Mouse (Mus musculus): Measurements from ENCODE around the gene Fscn2. TPM values are rescaled to one million over a fixed set of nuclear protein-coding genes. Genes with fewer than 3 reads are reported as not detected.
"Not testable (repeated sequence)": the region's sequence is repeated elsewhere in the genome, so short reads cannot be mapped to it uniquely, and the experiment has no call there.

Fscn2 gene
- polyA plus RNA-seq, 1 experiment from 2014 or later = 0.20 TPM

GRCm38 (mm10) chr11:120341661-120342060, 19.7 kb upstream of the Fscn2 start:
- ATAC-seq (replicated peaks; ENCODE audit: insufficient number of reproducible peaks, low FRiP score, low TSS enrichment, low read depth) (no peak), DNase-seq (ENCODE audit: low spot score) (no peak)
- no peak overlapping the region for H3K4me3 ChIP-seq (ENCODE audit: low read depth, low read length)
- no peak overlapping the region for H3K4me2 ChIP-seq (ENCODE audit: low read depth, low read length)
- 87% methylated on average over 4 of the region's 4 CpGs for WGBS
- no peak overlapping the region for H3K9ac ChIP-seq (replicated peaks; ENCODE audit: low read length)
- H3K27ac ChIP-seq (replicated peaks; ENCODE audit: low read depth, low read length) = no peak overlapping the region
- H3K4me1 ChIP-seq (ENCODE audit: control insufficient read depth, insufficient read depth, low read length) = no peaks in the 10 kb centered on the region
- H3K36me3 ChIP-seq (replicated peaks; ENCODE audit: control insufficient read depth, insufficient read depth, low read depth, low read length) = no peaks in the 10 kb centered on the region
- H3K9me3 ChIP-seq (replicated peaks; ENCODE audit: control insufficient read depth, low read length) = no peaks in the 10 kb centered on the region
- no peaks in the 10 kb centered on the region for H3K27me3 ChIP-seq (ENCODE audit: control insufficient read depth, insufficient read depth, low read length)

DNA sequence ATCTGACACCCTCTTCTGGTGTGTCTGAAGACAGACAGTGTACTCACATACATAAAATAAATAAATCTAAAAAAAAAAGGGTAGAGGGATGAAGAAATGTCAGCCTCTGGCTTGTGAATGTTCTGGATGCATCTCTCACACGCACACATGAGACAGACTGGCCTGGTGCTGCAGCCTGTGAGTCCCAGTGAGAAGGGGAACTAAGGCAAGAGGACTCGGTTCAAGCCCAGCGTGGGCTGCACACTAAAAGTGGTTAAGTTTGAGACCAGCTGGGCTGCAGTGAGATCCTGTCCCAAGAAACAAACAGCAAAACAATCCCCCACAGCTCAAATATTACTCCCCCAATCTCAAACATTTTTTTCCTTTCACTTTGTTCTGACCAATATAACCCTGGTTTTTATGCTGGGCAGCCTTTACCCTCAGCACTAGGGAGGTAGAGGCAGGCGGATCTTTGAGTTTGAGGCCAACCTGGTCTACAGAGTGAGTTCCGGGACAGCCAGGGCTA, 18.6 kb upstream of the Fscn2 start:
- H3K4me2 ChIP-seq (ENCODE audit: low read depth, low read length) = no peak overlapping the region
- H3K9ac ChIP-seq (replicated peaks; ENCODE audit: low read length) = no peak overlapping the region
- no peak overlapping the region for H3K27ac ChIP-seq (replicated peaks; ENCODE audit: low read depth, low read length)
- H3K36me3 ChIP-seq (replicated peaks; ENCODE audit: control insufficient read depth, insufficient read depth, low read depth, low read length) = peaks cover 2% of the 10 kb centered on the region; the same call in 1 of the 2 replicates
- ATAC-seq (replicated peaks; ENCODE audit: insufficient number of reproducible peaks, low FRiP score, low TSS enrichment, low read depth) (no peak), DNase-seq (ENCODE audit: low spot score) (no peak)
- no peaks in the 10 kb centered on the region for H3K27me3 ChIP-seq (ENCODE audit: control insufficient read depth, insufficient read depth, low read length)
- no peaks in the 10 kb centered on the region for H3K9me3 ChIP-seq (replicated peaks; ENCODE audit: control insufficient read depth, low read length)
- no peaks in the 10 kb centered on the region for H3K4me1 ChIP-seq (ENCODE audit: control insufficient read depth, insufficient read depth, low read length)
- 90% methylated on average over 5 of the region's 5 CpGs for WGBS
- no peak overlapping the region for H3K4me3 ChIP-seq (ENCODE audit: low read depth, low read length)

DNA sequence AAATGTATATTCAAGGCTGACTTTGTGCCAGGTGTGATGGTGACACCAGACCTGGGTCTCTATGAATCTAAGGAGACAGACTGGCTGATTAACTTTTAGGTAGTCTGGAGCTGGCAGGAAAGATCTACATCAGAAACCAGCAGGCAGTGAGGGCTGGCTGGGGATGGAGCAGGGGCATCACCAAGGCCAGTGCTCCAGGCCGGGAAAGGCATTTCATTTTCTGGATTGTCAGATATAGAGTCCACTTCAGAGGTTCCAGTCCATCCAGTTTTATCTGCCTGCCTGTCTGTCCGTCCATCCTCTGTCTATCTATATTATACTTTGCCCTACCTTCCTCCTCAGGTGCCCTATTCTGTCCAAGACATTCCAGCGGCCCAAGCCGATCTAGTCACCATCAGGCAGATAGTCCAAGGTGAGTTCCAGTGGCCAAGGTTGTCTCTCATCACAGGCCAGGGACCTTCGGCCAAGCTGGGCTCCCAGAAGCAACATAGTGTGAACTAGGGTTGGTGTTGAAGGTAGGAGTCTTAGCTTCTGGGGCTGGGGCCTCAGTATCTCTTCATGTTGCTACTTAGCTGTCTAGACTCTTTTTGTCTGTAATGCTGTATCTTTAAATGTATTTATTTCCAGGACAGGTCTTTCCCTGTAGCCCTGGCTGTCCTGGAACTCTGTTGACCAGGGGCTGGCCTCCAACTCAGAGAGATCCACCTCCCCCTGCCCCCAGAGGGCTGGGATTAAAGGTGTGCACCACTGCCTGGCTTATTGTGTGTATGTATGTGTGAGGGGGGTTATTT, 17.6 kb upstream of the Fscn2 start:
- no peak overlapping the region for H3K27ac ChIP-seq (replicated peaks; ENCODE audit: low read depth, low read length)

DNA sequence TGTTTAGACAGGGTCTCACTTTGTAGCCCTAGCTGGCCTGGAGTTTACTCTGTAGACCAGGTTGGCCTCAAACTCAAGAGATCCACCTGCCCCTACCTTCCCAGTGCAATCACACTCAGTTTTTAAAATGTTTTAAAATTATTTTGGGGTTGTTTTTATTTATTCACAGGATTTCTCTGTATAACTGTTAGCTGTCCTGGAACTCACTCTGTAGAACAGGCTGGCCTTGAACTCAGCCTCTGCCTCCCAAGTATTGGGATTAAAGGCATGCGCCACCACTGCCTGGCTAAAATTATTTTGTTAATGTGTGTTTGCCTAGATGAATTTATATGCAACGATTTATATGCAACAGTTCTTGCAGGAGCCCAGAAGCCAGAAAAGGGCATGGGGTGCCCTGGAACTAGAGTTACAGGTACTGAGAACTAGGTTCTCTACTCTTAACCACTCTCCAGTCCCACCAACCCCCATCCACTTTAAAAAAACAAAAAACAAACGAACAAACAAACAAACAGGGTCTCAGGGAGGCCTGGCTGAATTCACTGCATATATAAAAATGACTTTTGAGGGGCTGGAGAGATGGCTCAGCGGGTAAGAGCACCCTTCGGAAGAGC, 16.9 kb upstream of the Fscn2 start:
- Histone ChIP-seq H3K36me3 (replicated peaks; ENCODE audit: control insufficient read depth, insufficient read depth, low read depth, low read length) (peaks cover 2% of the 10 kb centered on the region; the same call in 1 of the 2 replicates), H3K9me3 (replicated peaks; ENCODE audit: control insufficient read depth, low read length) (no peaks in the 10 kb centered on the region), H3K27ac (replicated peaks; ENCODE audit: low read depth, low read length) (no peak overlapping the region), H3K4me2 (ENCODE audit: low read depth, low read length) (no peak overlapping the region), H3K27me3 (ENCODE audit: control insufficient read depth, insufficient read depth, low read length) (no peaks in the 10 kb centered on the region), H3K4me3 (ENCODE audit: low read depth, low read length) (no peak overlapping the region), H3K4me1 (ENCODE audit: control insufficient read depth, insufficient read depth, low read length) (0 out of 2 replicates have a peak, but pooled peaks cover under 1% of the 10 kb centered on the region), H3K9ac (replicated peaks; ENCODE audit: low read length) (no peak overlapping the region)
- 61% methylated on average over 5 of the region's 5 CpGs for WGBS
- DNase-seq (ENCODE audit: low spot score) (peak; percentile 39), ATAC-seq (replicated peaks; ENCODE audit: insufficient number of reproducible peaks, low FRiP score, low TSS enrichment, low read depth) (no peak)

More for the DNA sequence above, 17.6 kb upstream of the Fscn2 start:
- H3K4me3 ChIP-seq (ENCODE audit: low read depth, low read length) = no peak overlapping the region
- no peak for ATAC-seq (replicated peaks; ENCODE audit: insufficient number of reproducible peaks, low FRiP score, low TSS enrichment, low read depth)
- no peaks in the 10 kb centered on the region for H3K9me3 ChIP-seq (replicated peaks; ENCODE audit: control insufficient read depth, low read length)
- no peaks in the 10 kb centered on the region for H3K27me3 ChIP-seq (ENCODE audit: control insufficient read depth, insufficient read depth, low read length)
- no peak overlapping the region for H3K4me2 ChIP-seq (ENCODE audit: low read depth, low read length)
- H3K36me3 ChIP-seq (replicated peaks; ENCODE audit: control insufficient read depth, insufficient read depth, low read depth, low read length) = peaks cover 2% of the 10 kb centered on the region; the same call in 1 of the 2 replicates
- WGBS = 79% methylated on average over 5 of the region's 5 CpGs
- DNase-seq (ENCODE audit: low spot score) = peak; percentile 37
- no peak overlapping the region for H3K9ac ChIP-seq (replicated peaks; ENCODE audit: low read length)
- H3K4me1 ChIP-seq (ENCODE audit: control insufficient read depth, insufficient read depth, low read length) = no peaks in the 10 kb centered on the region

- H3K4me2 ChIP-seq (ENCODE audit: low read depth, low read length) = peak overlapping the region; percentile 11; the same call in 1 of the 2 replicates
- peaks cover 2% of the 10 kb centered on the region; the same call in 1 of the 2 replicates for H3K36me3 ChIP-seq (replicated peaks; ENCODE audit: control insufficient read depth, insufficient read depth, low read depth, low read length)
- H3K9ac ChIP-seq (replicated peaks; ENCODE audit: low read length) = no peak overlapping the region
- 38% methylated on average over 1 of the region's 1 CpGs for WGBS
- H3K4me1 ChIP-seq (ENCODE audit: control insufficient read depth, insufficient read depth, low read length) = 0 out of 2 replicates have a peak, but pooled peaks cover 3% of the 10 kb centered on the region
- peak; percentile 36 for DNase-seq (ENCODE audit: low spot score)
- no peak overlapping the region for H3K27ac ChIP-seq (replicated peaks; ENCODE audit: low read depth, low read length)
- 0 out of 2 replicates have a peak overlapping the region, but pooled peaks have one; percentile 12 for H3K4me3 ChIP-seq (ENCODE audit: low read depth, low read length)
- ATAC-seq (replicated peaks; ENCODE audit: insufficient number of reproducible peaks, low FRiP score, low TSS enrichment, low read depth) = no peak
- no peaks in the 10 kb centered on the region for H3K9me3 ChIP-seq (replicated peaks; ENCODE audit: control insufficient read depth, low read length)
- no peaks in the 10 kb centered on the region for H3K27me3 ChIP-seq (ENCODE audit: control insufficient read depth, insufficient read depth, low read length)
Observed at GRCm38 (mm10) chr11:120345067-120345681, 16.2 kb upstream of the Fscn2 start.

- not testable (repeated sequence) for H3K4me1 ChIP-seq (ENCODE audit: control insufficient read depth, insufficient read depth, low read length); H3K9me3 ChIP-seq (replicated peaks; ENCODE audit: control insufficient read depth, low read length); ATAC-seq (replicated peaks; ENCODE audit: insufficient number of reproducible peaks, low FRiP score, low TSS enrichment, low read depth); H3K36me3 ChIP-seq (replicated peaks; ENCODE audit: control insufficient read depth, insufficient read depth, low read depth, low read length); DNase-seq (ENCODE audit: low spot score); H3K27ac ChIP-seq (replicated peaks; ENCODE audit: low read depth, low read length); H3K27me3 ChIP-seq (ENCODE audit: control insufficient read depth, insufficient read depth, low read length)
- H3K4me3 ChIP-seq (ENCODE audit: low read depth, low read length) = peak overlapping the region; percentile 44
- H3K9ac ChIP-seq (replicated peaks; ENCODE audit: low read length) = peak overlapping the region; percentile 46
- H3K4me2 ChIP-seq (ENCODE audit: low read depth, low read length) = peak overlapping the region; percentile 73
- WGBS = 70% methylated on average over 10 of the region's 13 CpGs
Observed at GRCm38 (mm10) chr11:120346383-120347034, 14.8 kb upstream of the Fscn2 start.

DNA sequence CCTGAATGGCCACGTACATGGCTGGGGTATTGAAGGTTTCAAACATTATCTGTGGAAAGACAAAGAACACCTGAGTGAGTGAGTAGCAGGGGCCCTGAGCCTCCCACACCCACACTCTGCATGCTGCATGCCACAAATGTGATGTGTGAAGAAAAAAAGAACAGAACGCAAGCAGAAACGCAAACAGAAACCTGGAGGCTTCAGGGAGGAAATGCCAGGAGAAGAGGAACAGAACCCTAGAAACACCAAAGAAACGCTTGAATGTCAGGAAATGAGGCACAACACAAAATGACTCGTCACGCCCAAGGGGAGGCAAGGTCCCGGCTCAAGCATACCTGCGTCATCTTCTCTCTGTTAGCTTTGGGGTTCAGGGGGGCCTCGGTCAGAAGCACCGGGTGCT, 14.0 kb upstream of the Fscn2 start:
- no peak for DNase-seq (ENCODE audit: low spot score)
- H3K27ac ChIP-seq (replicated peaks; ENCODE audit: low read depth, low read length) = no peak overlapping the region
- no peak for ATAC-seq (replicated peaks; ENCODE audit: insufficient number of reproducible peaks, low FRiP score, low TSS enrichment, low read depth)

More for the DNA sequence above, 14.0 kb upstream of the Fscn2 start:
- Histone ChIP-seq H3K9ac (replicated peaks; ENCODE audit: low read length) (peak overlapping the region; percentile 100), H3K4me3 (ENCODE audit: low read depth, low read length) (peak overlapping the region; percentile 100), H3K4me2 (ENCODE audit: low read depth, low read length) (peak overlapping the region; percentile 60), H3K4me1 (ENCODE audit: control insufficient read depth, insufficient read depth, low read length) (peaks cover 7% of the 10 kb centered on the region; the same call in 1 of the 2 replicates), H3K36me3 (replicated peaks; ENCODE audit: control insufficient read depth, insufficient read depth, low read depth, low read length) (peaks cover 2% of the 10 kb centered on the region; the same call in 1 of the 2 replicates), H3K9me3 (replicated peaks; ENCODE audit: control insufficient read depth, low read length) (no peaks in the 10 kb centered on the region), H3K27me3 (ENCODE audit: control insufficient read depth, insufficient read depth, low read length) (no peaks in the 10 kb centered on the region)
- 7% methylated on average over 10 of the region's 10 CpGs for WGBS
